Mouse (Mus musculus) kidney, adult 18-20 months (tissue): ENCODE data around the gene Sppl3.

Experiments used
- DNase-seq: peaks from one replicate; pipeline ENCODE4 v3.0.0; 2021

The Sppl3 gene

GRCm38 (mm10) chr5:115127421-115128179 is 116.7 kb downstream of the Sppl3 start:
- peak; percentile 81 for DNase-seq

GRCm38 (mm10) chr5:115129328-115129727 is 118.4 kb downstream of the Sppl3 start:
- no peak for DNase-seq

- no peak for DNase-seq
These were observed 121.5 kb downstream of the Sppl3 start for GRCm38 (mm10) chr5:115132465-115132864.

GRCm38 (mm10) chr5:115133358-115134066 is 122.6 kb downstream of the Sppl3 start:
- peak; percentile 38 for DNase-seq

- peak; percentile 94 for DNase-seq
These were observed 123.6 kb downstream of the Sppl3 start, which contains the start of gene Unc119b for GRCm38 (mm10) chr5:115134234-115135165. Unc119b (minus strand) TSS chr5:115134975.

- DNase-seq: no peak
These were observed 128.2 kb downstream of the Sppl3 start for GRCm38 (mm10) chr5:115139124-115139523.

- DNase-seq: no peak
These were observed 129.8 kb downstream of the Sppl3 start for GRCm38 (mm10) chr5:115140726-115141125.

GRCm38 (mm10) chr5:115142166-115142697 is 131.3 kb downstream of the Sppl3 start:
- DNase-seq: no peak

- no peak for DNase-seq
These were observed 132.6 kb downstream of the Sppl3 start for GRCm38 (mm10) chr5:115143552-115143951.

GRCm38 (mm10) chr5:115144471-115144870 is 133.5 kb downstream of the Sppl3 start:
- DNase-seq: no peak

- DNase-seq: no peak
These were observed 134.5 kb downstream of the Sppl3 start for GRCm38 (mm10) chr5:115145253-115145968.

- no peak for DNase-seq
These were observed 135.2 kb downstream of the Sppl3 start for GRCm38 (mm10) chr5:115145976-115146746.

- no peak for DNase-seq
These were observed 135.8 kb downstream of the Sppl3 start for GRCm38 (mm10) chr5:115146747-115147130.

GRCm38 (mm10) chr5:115147388-115147787 is 136.5 kb downstream of the Sppl3 start:
- DNase-seq: no peak

GRCm38 (mm10) chr5:115148378-115148777 is 137.4 kb downstream of the Sppl3 start:
- no peak for DNase-seq
